Mouse (Mus musculus) lung, adult 18-20 months (tissue): ENCODE results near the gene Cel.

Experiments
- DNase-seq, 2 experiments: peaks; one replicate each; pipeline ENCODE4 v3.0.0; 2022; ENCODE audit warnings: mixed read lengths in 2 of 2

Cel gene

GRCm38 (mm10) chr2:28536766-28537633 is 26.2 kb downstream of the Cel start:
- DNase-seq, result no peak

DNA sequence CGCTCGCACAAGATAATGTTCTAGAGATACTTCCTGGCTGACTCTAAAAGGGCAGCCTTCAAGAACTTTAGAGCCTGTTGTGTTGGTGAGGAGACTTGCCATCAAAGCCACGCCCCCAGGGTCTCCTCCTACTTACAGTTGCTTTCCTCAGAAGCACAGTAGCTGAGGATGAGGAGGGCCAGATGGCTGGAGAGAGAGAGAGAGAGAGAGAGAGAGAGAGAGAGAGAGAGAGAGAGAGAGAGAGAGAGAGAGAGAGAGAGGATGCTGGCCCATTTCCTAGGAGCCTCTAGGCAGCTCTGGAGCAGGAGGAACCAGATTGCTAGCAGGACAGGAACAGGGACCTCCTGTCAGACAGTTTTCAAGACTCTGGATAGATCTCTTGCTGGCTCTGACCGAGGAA is 27.0 kb downstream of the Cel start:
- peak in 1 of 2 experiments; percentile 64 for DNase-seq

DNA sequence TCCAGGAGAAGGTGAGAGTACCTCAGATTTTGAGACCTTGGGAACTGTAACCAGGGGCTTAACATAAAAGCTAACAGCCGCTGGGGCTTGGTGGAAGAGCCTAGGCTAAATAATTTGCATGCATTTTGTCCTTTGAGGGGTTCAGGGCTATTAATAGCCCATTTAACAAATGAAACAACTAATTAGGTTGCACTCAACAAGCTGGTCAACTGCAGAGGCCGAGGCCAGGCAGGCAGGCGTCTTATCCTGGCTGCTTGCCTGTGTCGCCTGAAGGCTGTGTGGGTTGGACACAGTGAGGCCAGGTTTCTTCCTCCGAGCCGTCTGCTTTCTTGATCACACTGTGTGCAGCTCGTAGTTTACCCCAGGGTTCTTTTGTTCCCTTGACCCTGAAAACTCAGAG is 27.6 kb downstream of the Cel start:
- no peak for DNase-seq

- no peak for DNase-seq
These were observed 28.0 kb downstream of the Cel start for GRCm38 (mm10) chr2:28535263-28535540.

DNA sequence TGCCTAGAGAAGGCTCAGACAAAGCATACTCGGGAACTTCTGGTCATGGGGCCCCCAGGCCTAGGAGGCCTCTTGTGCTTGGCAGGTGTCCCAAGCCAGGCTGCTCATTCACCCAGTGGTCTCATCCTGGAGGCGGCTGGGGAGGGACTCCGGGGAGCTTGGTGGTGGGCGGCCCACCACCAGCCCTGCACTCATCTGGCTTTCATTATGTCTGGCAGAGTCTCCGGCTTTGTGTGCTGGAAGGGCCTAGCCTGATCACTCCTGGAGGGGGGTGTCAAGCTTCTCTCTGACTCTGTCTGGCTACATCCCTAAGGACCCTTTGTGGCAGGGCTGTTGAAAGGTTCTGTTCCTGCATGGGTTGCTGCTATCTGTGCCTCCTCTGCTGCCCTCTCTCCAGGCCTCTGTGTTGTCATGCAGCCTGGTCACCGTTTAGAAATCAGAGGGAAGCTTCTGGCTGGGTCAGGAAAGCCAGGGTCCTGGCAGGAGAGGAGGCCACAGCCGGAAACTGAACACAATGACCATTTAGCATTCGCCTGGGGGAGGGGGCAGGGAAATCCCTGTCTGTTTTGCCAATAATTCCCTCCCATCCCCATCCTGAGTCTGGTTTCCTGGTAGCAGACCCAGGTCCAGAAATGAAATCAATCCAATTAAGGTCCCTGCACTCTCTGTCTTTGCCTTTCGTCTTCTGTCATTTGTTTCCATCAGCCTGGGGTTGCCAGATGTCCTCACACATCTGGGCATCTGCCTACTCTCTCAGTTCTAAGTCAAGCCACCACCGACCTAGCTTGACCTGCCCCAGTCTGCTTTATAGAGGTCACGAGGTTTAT is 28.6 kb downstream of the Cel start:
- peak; percentile 60 to 62 for DNase-seq

DNA sequence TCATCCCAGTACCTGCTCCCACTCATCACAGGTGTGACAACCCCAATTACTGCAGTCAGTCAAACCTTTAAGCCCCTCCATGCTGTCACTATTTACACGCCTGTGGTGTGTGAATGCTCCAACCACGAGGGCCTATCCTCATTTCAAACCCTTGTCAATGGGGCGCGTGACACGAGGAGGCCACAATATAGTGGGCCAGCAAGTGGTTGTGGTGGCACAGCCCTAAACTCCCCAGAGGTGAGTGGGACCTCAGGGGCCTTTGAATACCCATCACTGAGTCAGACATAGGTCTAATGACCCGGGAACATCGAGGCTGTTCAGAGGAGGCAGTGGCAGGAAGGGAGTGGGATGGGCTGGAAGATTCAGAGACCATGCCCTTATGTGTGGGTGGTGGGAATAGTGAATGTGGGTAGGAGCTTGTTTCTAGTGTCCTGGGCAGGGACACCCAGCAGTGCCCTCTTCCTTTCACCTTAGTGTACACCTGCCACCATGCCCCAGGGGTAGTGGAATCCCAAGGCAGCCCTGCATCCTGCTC is 29.2 kb downstream of the Cel start:
- DNase-seq, result no peak

GRCm38 (mm10) chr2:28532938-28533771 is 30.0 kb downstream of the Cel start:
- peak; percentile 93 to 94 for DNase-seq

- no peak for DNase-seq
These were observed 32.9 kb downstream of the Cel start for GRCm38 (mm10) chr2:28530311-28530710.

DNA sequence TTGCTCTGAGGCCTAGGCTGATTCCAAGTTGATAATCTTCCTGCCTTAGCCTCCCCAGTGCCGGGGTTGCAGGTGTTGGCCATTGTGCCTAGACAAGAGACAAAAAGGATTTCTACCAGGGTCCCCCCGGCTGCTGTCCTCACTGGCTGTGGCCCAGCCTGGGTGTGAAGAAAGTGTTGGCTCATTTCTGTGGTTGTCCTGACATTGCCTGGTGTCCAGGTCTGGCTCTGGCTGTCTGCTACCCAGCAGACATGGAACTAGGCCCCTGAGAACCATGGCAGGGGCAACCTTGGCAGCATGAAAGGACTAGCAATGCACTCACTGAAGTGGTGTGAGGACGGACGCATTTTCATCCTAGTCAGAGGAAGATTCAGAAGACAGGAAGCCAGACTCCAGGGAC is 33.3 kb downstream of the Cel start:
- DNase-seq, result no peak

DNA sequence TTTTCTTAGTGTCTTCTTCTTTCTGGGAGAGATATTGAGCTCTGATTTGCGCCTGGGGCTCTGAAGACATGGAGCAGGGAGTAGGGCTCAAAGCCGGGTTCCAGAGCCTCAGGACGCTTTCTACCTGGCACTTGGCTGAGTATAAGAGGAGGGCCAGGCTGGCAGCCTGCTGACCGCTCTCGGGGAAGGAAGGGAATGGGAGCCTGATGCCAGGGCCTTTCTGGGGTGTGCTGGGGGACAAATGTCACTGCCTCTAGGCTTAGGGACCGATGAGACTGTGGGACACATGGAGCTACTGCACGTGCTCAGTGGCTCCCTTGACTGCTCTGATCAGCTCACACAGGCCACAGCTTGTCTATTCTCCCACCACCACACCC is 34.9 kb downstream of the Cel start:
- DNase-seq, result no peak

GRCm38 (mm10) chr2:28527436-28528353 is 35.5 kb downstream of the Cel start:
- no peak for DNase-seq

GRCm38 (mm10) chr2:28525943-28526876 is 37.0 kb downstream of the Cel start:
- DNase-seq, result no peak

- DNase-seq, result peak; percentile 91 to 94
These were observed 37.8 kb downstream of the Cel start for GRCm38 (mm10) chr2:28525219-28525942.

DNA sequence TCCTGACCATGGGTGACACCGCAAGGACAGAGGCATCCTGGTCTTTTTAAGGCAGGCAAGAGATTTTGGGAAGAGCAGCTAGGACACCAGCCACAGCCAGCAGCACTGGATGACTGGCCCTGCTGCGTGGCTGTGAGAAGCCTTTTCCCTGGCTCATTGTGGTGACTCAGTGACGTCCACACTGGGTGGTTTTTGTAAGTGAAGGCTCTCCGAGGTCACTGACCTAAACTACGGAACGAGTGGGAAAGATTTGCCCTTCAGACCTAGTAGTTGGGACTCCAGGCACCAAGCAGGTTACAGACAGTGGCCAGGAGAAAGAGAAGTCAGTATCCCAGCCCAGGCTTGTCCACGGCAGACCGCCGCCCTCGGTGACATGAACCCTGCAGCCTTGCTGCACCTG is 38.8 kb downstream of the Cel start:
- DNase-seq, result no peak

DNA sequence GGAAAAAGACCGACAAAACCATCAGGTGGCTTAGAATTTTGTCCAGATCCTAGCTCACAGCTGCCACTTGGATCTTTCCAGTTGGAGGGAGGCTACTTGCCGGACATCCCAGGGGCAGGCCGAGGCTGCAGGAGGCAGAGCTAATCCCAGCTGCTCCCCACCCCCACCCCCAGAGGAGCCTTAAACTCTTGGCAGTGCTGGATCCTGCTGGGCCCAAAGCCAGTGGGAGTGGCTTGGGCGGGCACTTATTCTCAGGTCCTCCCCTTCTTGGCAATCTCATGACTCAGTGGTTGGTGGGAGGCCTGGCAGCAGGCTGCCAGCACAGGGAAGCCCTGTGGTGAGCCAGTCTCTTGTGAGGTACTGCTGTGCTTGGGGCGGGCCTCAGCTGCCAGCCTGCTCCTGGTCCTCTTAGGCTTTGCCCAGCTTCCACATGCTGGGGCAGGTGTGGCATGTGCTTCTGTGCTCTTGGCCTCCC is 39.5 kb downstream of the Cel start:
- peak; percentile 93 to 94 for DNase-seq

DNA sequence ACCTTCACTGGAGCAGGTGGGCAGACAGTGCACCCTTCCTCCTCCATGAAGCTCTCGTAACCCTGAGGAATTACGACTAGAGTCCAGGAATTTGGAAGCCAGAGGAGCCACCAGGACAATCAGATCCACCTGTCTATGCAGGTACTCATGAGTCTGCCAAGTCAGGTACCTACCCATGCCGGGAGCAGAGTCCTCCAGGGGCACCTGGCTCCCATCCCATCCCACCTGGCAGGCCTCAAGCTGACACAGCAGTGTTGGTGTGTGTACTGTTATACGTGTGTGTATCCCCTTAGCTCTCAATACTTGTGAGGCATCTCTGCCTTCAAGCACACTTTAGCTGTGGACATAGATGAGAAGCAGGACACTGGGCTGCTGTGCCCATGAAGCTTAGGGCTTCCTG is 41.0 kb downstream of the Cel start:
- DNase-seq, result no peak

GRCm38 (mm10) chr2:28521571-28522151 is 41.5 kb downstream of the Cel start:
- no peak for DNase-seq

- no peak for DNase-seq
These were observed 42.6 kb downstream of the Cel start for GRCm38 (mm10) chr2:28520581-28520980.

- no peak for DNase-seq
These were observed 45.0 kb downstream of the Cel start for GRCm38 (mm10) chr2:28518231-28518630.
